Mouse (Mus musculus) testis, postnatal 10 days (tissue): Measurements from ENCODE around the gene Rps6kb2.
A peak's percentile ranks its signal among the peaks of the same experiment; 100 is the strongest.

Experiments used
- DNase-seq: peaks from one replicate; pipeline ENCODE4 v3.0.0; 2021; ENCODE audit warnings: low spot score

Rps6kb2 gene

GRCm38 (mm10) chr19:4118350-4118749, 44.8 kb downstream of the Rps6kb2 start:
- no peak for DNase-seq

- no peak for DNase-seq
Measured at GRCm38 (mm10) chr19:4117006-4117405, 46.1 kb downstream of the Rps6kb2 start.

- DNase-seq = no peak
Measured at GRCm38 (mm10) chr19:4115816-4116215, 47.3 kb downstream of the Rps6kb2 start.

- peak; percentile 45 for DNase-seq
Measured at GRCm38 (mm10) chr19:4115144-4115543, 48.0 kb downstream of the Rps6kb2 start.

- DNase-seq = peak; percentile 44
Measured at GRCm38 (mm10) chr19:4114551-4114950, 48.6 kb downstream of the Rps6kb2 start.

GRCm38 (mm10) chr19:4113806-4114230, 49.3 kb downstream of the Rps6kb2 start:
- peak; percentile 43 for DNase-seq

GRCm38 (mm10) chr19:4113186-4113805, 49.9 kb downstream of the Rps6kb2 start:
- peak; percentile 90 for DNase-seq

GRCm38 (mm10) chr19:4112063-4112960, 50.8 kb downstream of the Rps6kb2 start:
- peak; percentile 46 for DNase-seq

GRCm38 (mm10) chr19:4108535-4108934, 54.6 kb downstream of the Rps6kb2 start:
- DNase-seq = no peak

GRCm38 (mm10) chr19:4106654-4107053, 56.5 kb downstream of the Rps6kb2 start:
- no peak for DNase-seq

GRCm38 (mm10) chr19:4104675-4105194, 58.4 kb downstream of the Rps6kb2 start:
- DNase-seq = peak; percentile 41
